Mouse (Mus musculus) heart, embryonic 11.5 days (tissue): ENCODE results near the gene Tbkbp1. TPM values are rescaled to one million over a fixed set of nuclear protein-coding genes. Genes with fewer than 3 reads are reported as not detected.

ENCODE experiments used
- ATAC-seq: fragments of 200-750 bp; cut with Nextera tagmentation; replicated peaks from 2 replicates; pipeline ENCODE4 v1.8.0; 2017; ENCODE audit warnings: moderate library complexity; ENCODE audit not compliant: insufficient number of reproducible peaks, low FRiP score, low TSS enrichment
- H3K27ac ChIP-seq: fragments of 300-500 bp; sonication (generic); 2 replicates; pipeline ENCODE4 v1.5.1; 2014; ENCODE audit warnings: mild to moderate bottlenecking, low read depth, low read length
- H3K27me3 ChIP-seq: fragments of 300-500 bp; sonication (generic); 2 replicates; pipeline ENCODE4 v1.6.1; 2014; ENCODE audit warnings: mild to moderate bottlenecking, low read length, mixed read lengths; ENCODE audit not compliant: control insufficient read depth, insufficient read depth
- H3K36me3 ChIP-seq: fragments of 300-500 bp; sonication (generic); 2 replicates; pipeline ENCODE4 v1.6.1; 2014; ENCODE audit warnings: mild to moderate bottlenecking, low read length, moderate library complexity, mixed read lengths; ENCODE audit not compliant: control insufficient read depth, insufficient read depth
- H3K4me1 ChIP-seq: fragments of 300-500 bp; sonication (generic); 2 replicates; pipeline ENCODE4 v1.6.1; 2014; ENCODE audit warnings: low read length; ENCODE audit not compliant: control insufficient read depth, insufficient read depth
- H3K4me2 ChIP-seq: fragments of 300-500 bp; sonication (generic); 2 replicates; pipeline ENCODE4 v1.6.1; 2014; ENCODE audit warnings: mild to moderate bottlenecking, moderate library complexity
- H3K4me3 ChIP-seq: fragments of 300-500 bp; sonication (generic); 2 replicates; pipeline ENCODE4 v1.5.1; 2014; ENCODE audit warnings: low read depth, low read length
- H3K9ac ChIP-seq: fragments of 300-500 bp; sonication (generic); 2 replicates; pipeline ENCODE4 v1.6.1; 2014; ENCODE audit warnings: mild to moderate bottlenecking, low read depth, low read length, moderate library complexity
- H3K9me3 ChIP-seq: fragments of 300-500 bp; sonication (generic); replicated peaks from 2 replicates; pipeline ENCODE4 v1.6.1; 2016; ENCODE audit warnings: low read length; ENCODE audit not compliant: control insufficient read depth
- WGBS: fragments of 180-500 bp; shearing (Covaris S2); extraction: QIAGEN DNeasy Blood & Tissue Kit; methylation state at CpG from one replicate; pipeline ENCODE4 v1.1.7; 2014; ENCODE audit not compliant: insufficient replicate concordance; 5-methylcytosine and 5-hydroxymethylcytosine counted together
- polyA plus RNA-seq: library from polyadenylated mRNA; unstranded; fragments of >200 nt; fragmentation: Nextera tagmentation; extraction: Ambion mirVana; gene quantifications from 2 replicates; pipeline ENCODE4 v1.2.1, GENCODE M21; 2014

Gene Tbkbp1
- polyA plus RNA-seq, 1 experiment from 2014 or later = 5.7 TPM

DNA sequence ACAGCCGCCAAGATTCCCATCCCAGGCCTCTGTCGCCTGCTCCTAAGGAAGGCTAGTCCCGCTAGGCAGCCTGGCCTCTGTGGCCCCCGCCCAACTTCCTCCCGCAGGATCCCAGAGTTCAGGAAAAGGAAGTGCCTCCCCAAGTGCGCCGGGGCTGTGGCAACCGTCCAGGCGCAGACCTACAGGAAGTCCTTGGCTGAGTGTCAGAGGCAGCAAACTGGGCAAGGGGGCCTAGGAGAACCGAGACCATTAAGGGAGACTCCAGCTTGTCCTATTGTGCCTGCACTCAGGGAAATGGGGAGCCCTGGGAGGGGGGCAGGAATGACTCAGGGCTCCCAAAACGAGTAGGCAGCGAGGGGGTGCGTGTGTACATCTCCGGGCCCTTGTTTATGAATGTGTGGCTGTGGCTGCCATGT lies 1.3 kb downstream of the Tbkbp1 start:
- Histone ChIP-seq H3K4me1 (peaks cover 28% of the 10 kb centered on the region), H3K9ac (peak overlapping the region; percentile 74), H3K27me3 (peaks cover 6% of the 10 kb centered on the region; the same call in 1 of the 2 replicates), H3K4me3 (peak overlapping the region; percentile 75), H3K9me3 (no peaks in the 10 kb centered on the region), H3K27ac (peak overlapping the region; percentile 91), H3K4me2 (peak overlapping the region; percentile 94), H3K36me3 (peaks cover 3% of the 10 kb centered on the region)
- peak; percentile 46 for ATAC-seq
- WGBS = 2% methylated on average over 14 of the region's 14 CpGs

DNA sequence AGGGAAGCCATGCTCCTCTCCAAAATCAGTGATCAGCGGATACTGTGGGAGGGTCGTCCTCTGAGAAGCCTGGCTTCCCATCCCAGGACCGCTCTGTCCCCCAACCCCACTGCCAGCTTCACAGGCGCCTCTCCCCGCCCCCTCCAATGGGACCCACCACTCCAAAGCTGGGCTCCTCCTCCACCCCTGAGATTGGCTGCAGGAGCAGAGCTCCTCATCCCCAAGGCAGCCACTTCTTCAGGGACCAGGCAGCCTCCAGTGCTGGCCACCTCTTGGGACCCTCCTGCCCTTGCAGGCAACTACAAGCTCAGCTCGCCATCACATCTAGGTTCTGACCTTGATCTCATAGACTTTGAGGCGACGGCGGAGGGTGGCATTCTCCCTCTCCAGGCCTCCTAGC lies 2.3 kb downstream of the Tbkbp1 start:
- no peak for ATAC-seq
- Histone ChIP-seq H3K36me3 (0 out of 2 replicates have a peak, but pooled peaks cover 3% of the 10 kb centered on the region), H3K4me2 (peak overlapping the region; percentile 94), H3K27ac (peak overlapping the region; percentile 91), H3K27me3 (peaks cover 6% of the 10 kb centered on the region; the same call in 1 of the 2 replicates), H3K9ac (peak overlapping the region; percentile 52; the same call in 1 of the 2 replicates), H3K9me3 (no peaks in the 10 kb centered on the region), H3K4me3 (peak overlapping the region; percentile 75), H3K4me1 (peaks cover 28% of the 10 kb centered on the region)
- 23% methylated on average over 9 of the region's 9 CpGs for WGBS

DNA sequence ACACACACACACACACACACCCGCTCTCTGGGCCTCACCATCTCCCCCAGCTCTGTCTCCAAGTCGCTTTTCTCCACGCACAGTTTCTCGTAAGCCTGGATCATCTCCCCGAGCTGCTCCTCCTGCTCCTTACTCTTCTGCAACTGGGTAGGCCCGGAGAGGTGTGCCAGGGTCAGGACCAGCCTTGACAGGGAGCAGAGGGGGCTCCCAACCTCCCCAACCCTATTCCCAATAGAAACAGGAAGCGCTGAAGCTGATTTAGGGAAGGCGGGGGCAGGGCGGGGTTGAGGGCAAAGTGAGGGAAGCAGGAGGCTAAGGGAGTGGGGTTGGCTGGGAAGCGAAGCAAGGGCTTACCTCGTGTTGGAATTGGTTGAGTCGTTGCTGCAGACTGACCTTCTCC lies 2.7 kb downstream of the Tbkbp1 start:
- H3K9me3 ChIP-seq = no peaks in the 10 kb centered on the region
- peak overlapping the region; percentile 75 for H3K4me3 ChIP-seq
- peak overlapping the region; percentile 94 for H3K4me2 ChIP-seq
- ATAC-seq = no peak
- H3K27me3 ChIP-seq = peaks cover 6% of the 10 kb centered on the region; the same call in 1 of the 2 replicates
- H3K27ac ChIP-seq = no peak overlapping the region
- peak overlapping the region; percentile 52 for H3K9ac ChIP-seq
- 0 out of 2 replicates have a peak, but pooled peaks cover 3% of the 10 kb centered on the region for H3K36me3 ChIP-seq
- peaks cover 28% of the 10 kb centered on the region for H3K4me1 ChIP-seq
- WGBS = 31% methylated on average over 12 of the region's 12 CpGs

DNA sequence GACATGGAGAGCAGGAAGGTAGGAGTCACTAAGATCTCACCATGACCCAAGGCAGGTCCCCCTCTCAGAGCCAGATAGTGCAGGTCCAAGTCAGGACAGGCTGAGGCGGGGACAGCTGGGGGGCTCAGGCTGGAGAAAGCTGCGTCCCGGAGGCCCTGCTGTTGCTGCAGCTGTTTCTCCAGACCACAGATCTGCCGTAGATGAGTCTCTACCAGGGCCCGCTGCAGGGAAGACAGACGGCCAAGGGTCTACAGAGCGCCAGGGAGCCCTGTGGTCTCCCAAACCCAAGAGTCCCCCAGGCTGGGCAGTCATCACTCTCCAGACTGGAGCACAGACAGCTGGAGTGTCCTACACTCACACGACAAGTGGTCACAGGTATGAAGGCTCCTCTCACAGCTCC lies 4.0 kb downstream of the Tbkbp1 start:
- Histone ChIP-seq H3K4me3 (no peak overlapping the region), H3K36me3 (0 out of 2 replicates have a peak, but pooled peaks cover 3% of the 10 kb centered on the region), H3K9ac (no peak overlapping the region), H3K9me3 (no peaks in the 10 kb centered on the region), H3K4me1 (peaks cover 26% of the 10 kb centered on the region), H3K27me3 (peaks cover 6% of the 10 kb centered on the region; the same call in 1 of the 2 replicates), H3K27ac (no peak overlapping the region), H3K4me2 (peak overlapping the region; percentile 94; the same call in 1 of the 2 replicates)
- 69% methylated on average over 8 of the region's 8 CpGs for WGBS
- ATAC-seq = no peak

DNA sequence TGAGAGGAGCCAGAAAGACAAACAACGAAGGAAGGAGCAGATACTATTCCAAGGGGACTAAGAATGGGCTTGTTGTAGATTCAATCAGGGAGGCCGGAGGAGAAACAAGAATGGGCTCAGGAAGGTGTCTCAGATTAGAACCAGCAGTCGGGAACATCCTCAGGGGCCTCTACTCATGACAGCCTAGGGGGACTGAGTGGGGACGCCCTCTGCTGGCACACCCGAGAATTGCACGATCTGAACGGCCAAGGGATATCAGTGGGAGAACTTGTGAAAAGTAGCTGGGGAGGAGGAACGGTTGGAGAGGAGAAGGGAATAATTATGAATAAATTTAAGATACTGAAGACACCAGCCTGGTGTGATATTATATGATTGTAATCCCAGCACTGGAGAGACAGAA lies 4.6 kb downstream of the Tbkbp1 start:
- peaks cover 8% of the 10 kb centered on the region for H3K27me3 ChIP-seq
- peaks cover 21% of the 10 kb centered on the region for H3K4me1 ChIP-seq
- WGBS = 4% methylated on average over 8 of the region's 8 CpGs
- H3K4me3 ChIP-seq = no peak overlapping the region
- no peak overlapping the region for H3K27ac ChIP-seq
- no peak overlapping the region for H3K9ac ChIP-seq
- no peak for ATAC-seq
- no peaks in the 10 kb centered on the region for H3K9me3 ChIP-seq
- H3K36me3 ChIP-seq = 0 out of 2 replicates have a peak, but pooled peaks cover 3% of the 10 kb centered on the region
- H3K4me2 ChIP-seq = peak overlapping the region; percentile 34

DNA sequence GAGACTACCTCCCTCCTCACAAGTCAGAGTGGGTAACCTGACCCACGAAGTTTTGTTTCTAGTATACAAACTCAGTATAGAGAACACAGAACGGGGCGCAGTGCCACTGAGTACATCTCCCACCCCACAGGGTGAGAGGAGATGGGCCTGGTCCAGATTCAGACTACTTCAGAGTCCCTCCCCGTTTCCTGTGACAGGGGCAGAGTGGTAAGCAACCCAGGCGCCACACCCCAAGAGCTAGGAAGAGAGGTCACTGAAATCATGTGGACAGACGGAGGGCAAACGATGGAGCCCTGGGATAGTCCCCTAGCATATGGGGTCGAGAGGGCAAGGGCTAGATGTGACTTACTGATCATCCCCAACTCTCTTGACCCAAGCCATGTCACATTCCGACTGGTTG lies 5.3 kb downstream of the Tbkbp1 start:
- peaks cover 18% of the 10 kb centered on the region for H3K4me1 ChIP-seq
- H3K36me3 ChIP-seq = peaks cover 5% of the 10 kb centered on the region; the same call in 1 of the 2 replicates
- H3K4me2 ChIP-seq = no peak overlapping the region
- ATAC-seq = no peak
- peaks cover 16% of the 10 kb centered on the region for H3K27me3 ChIP-seq
- H3K9ac ChIP-seq = no peak overlapping the region
- WGBS = 65% methylated on average over 9 of the region's 9 CpGs
- H3K4me3 ChIP-seq = no peak overlapping the region
- no peaks in the 10 kb centered on the region for H3K9me3 ChIP-seq
- H3K27ac ChIP-seq = no peak overlapping the region

DNA sequence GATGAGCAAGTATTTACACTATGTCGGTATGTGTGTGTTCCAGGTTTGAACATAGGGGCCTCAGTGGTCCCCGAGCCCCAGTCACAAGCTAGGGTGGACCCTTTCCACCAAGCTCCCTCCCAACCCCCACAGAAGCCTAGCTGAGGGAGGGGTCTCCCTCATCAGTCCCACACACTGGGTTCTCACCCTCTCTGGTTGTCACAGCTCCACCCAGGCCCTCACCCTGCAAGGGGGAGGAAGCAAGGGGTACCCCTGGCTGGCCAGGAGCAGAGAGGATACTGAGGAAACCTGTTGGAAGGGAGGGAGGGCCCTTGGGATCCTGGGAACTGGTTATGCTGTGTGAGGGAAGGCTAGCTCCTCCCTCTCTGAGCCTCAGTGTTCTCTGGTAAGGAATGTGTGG lies 6.0 kb downstream of the Tbkbp1 start:
- ATAC-seq = no peak
- 56% methylated on average over 2 of the region's 2 CpGs for WGBS
- H3K9me3 ChIP-seq = no peaks in the 10 kb centered on the region
- H3K27ac ChIP-seq = no peak overlapping the region
- no peak overlapping the region for H3K4me2 ChIP-seq
- no peak overlapping the region for H3K9ac ChIP-seq
- no peak overlapping the region for H3K4me3 ChIP-seq
- H3K27me3 ChIP-seq = peaks cover 22% of the 10 kb centered on the region
- peaks cover 5% of the 10 kb centered on the region; the same call in 1 of the 2 replicates for H3K36me3 ChIP-seq
- peaks cover 18% of the 10 kb centered on the region for H3K4me1 ChIP-seq

DNA sequence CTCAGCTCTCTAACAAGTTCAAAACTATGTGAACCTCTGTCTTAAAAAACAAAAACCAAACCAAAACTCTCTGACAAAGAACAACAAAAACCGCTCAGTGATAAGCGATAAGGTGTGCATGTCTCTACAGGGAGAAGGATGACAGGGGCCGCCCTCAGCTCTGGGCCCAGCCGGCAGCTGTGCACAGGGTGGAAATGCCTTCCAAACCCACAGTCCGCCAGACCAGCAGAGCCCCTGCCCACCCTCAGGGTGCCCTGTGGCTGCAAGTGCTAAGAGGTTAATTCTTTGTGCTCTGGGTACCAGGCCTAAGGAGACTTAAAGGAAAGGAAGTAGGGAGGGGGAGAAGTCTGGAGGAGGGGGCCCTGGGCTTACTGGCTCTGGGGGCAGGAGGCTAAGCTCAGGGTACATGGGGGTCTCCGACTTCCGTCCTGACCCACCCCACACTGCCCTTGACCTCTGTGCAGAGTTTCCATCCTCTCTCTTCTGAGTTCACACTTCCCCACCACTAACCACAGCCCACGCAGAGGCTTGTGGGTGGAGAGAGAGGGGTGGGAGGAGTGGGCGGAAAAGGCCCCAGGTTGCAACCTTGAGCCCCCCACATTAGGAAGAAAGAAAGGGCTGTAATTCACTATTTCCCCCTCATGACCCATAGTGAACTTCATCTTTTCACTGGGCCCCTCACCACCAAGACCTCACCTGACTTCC lies 7.9 kb downstream of the Tbkbp1 start:
- H3K4me1 ChIP-seq = peaks cover 25% of the 10 kb centered on the region
- no peak; the same call in 1 of the 2 replicates for ATAC-seq
- peaks cover 34% of the 10 kb centered on the region for H3K27me3 ChIP-seq
- no peak overlapping the region for H3K9ac ChIP-seq
- no peak overlapping the region for H3K27ac ChIP-seq
- no peak overlapping the region for H3K4me2 ChIP-seq
- peaks cover 2% of the 10 kb centered on the region; the same call in 1 of the 2 replicates for H3K36me3 ChIP-seq
- 68% methylated on average over 9 of the region's 9 CpGs for WGBS
- H3K9me3 ChIP-seq = no peaks in the 10 kb centered on the region
- no peak overlapping the region for H3K4me3 ChIP-seq
